Mouse (Mus musculus) E14TG2a.4 (cell line): ENCODE measurements at regions not wholly inside any gene's neighbourhood (a gene's known extent, or its start where the extent isn't known, plus 50 kb on each side); places are given as distances from the start of the nearest gene placed in this dataset.

ENCODE experiments used
- CTCF ChIP-seq: conservative IDR thresholded peaks from 2 replicates; pipeline ENCODE4 v1.5.1; 2014; ENCODE audit warnings: low read length
- NANOG ChIP-seq: IDR thresholded peaks from 2 replicates; pipeline ENCODE4 v1.6.1; 2014; ENCODE audit warnings: borderline replicate concordance, low read length, mixed read lengths

DNA sequence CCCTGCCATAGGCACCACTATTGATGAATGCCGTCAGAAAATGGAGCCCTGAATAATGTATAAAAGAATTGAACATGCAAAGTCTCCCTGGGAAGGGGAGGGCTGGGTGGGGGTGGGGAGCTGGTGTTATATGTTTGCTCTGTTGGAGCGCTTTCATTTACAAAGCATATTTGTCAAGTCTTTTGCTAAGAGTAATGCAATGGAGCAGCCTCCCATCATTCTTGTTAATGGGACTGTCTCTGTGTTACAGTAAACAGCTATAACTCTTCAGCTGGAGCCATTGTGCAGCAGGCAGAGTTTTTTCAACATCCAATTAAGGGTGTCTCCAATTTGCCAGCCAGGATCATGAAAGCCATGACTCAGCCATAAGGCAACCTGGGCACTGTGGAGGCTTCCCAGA is 345.9 kb downstream of the Tmem114 start:
- TF ChIP-seq CTCF (no peak), NANOG (no peak)
